Mouse (Mus musculus): ENCODE measurements at regions not wholly inside any gene's neighbourhood (a gene's known extent, or its start where the extent isn't known, plus 50 kb on each side); places are given as distances from the start of the nearest gene placed in this dataset. TPM values are rescaled to one million over a fixed set of nuclear protein-coding genes. Genes with fewer than 3 reads are reported as not detected.

Small RNA genes lying in the stretch of these regions (microRNA-seq; reads per million reads assigned to microRNA genes)
- gene Gm22566 = not detected
